Mouse (Mus musculus) heart, embryonic 14.5 days (tissue): ENCODE results near the gene Arhgap35. TPM values are rescaled to one million over a fixed set of nuclear protein-coding genes. Genes with fewer than 3 reads are reported as not detected.

Experiments used
- ATAC-seq: fragments of 200-750 bp; cut with Nextera tagmentation; 2 replicates; pipeline ENCODE4 v1.8.0; 2017; ENCODE audit warnings: low read depth, moderate TSS enrichment; ENCODE audit not compliant: insufficient number of reproducible peaks, insufficient read depth, low FRiP score
- H3K27ac ChIP-seq, 2 experiments: fragments of 200-500 bp in 1 of 2; fragments of 300-500 bp in 1 of 2; sonication (generic) in 1 of 2; replicated peaks in 1 of 2; 2 replicates each; pipeline ENCODE4 v1.5.1; 2012 to 2014; ENCODE audit warnings: low read depth in 2 of 2, low read length in 2 of 2, control low read depth in 1 of 2, mild to moderate bottlenecking in 1 of 2, mixed read lengths in 1 of 2; ENCODE audit not compliant: control insufficient read depth in 1 of 2, insufficient read depth in 1 of 2
- H3K27me3 ChIP-seq: fragments of 300-500 bp; sonication (generic); 2 replicates; pipeline ENCODE4 v1.6.1; 2014; ENCODE audit warnings: mild to moderate bottlenecking, low read length, control low read depth; ENCODE audit not compliant: control insufficient read depth, insufficient read depth
- H3K36me3 ChIP-seq: fragments of 300-500 bp; sonication (generic); 2 replicates; pipeline ENCODE4 v1.6.1; 2014; ENCODE audit warnings: mild to moderate bottlenecking, control low read depth, low read length, mixed read lengths; ENCODE audit not compliant: control insufficient read depth, insufficient read depth
- H3K4me1 ChIP-seq, 2 experiments: fragments of 200-500 bp in 1 of 2; fragments of 300-500 bp in 1 of 2; sonication (generic) in 1 of 2; 2 replicates each; pipeline ENCODE4 v1.6.1; 2012 to 2014; ENCODE audit warnings: low read length in 2 of 2, control low read depth in 1 of 2, mixed read lengths in 1 of 2; ENCODE audit not compliant: control insufficient read depth in 2 of 2, insufficient read depth in 2 of 2
- H3K4me2 ChIP-seq: fragments of 300-500 bp; sonication (generic); 2 replicates; pipeline ENCODE4 v1.6.1; 2014; ENCODE audit warnings: mild to moderate bottlenecking, low read length
- H3K4me3 ChIP-seq, 2 experiments: fragments of 200-500 bp in 1 of 2; fragments of 300-500 bp in 1 of 2; sonication (generic) in 1 of 2; 2 replicates each; pipeline ENCODE4 v1.5.1; 2012 to 2014; ENCODE audit warnings: low read length in 2 of 2, mild to moderate bottlenecking in 2 of 2, control low read depth in 1 of 2, low read depth in 1 of 2, moderate library complexity in 1 of 2; ENCODE audit not compliant: control insufficient read depth in 1 of 2, insufficient read depth in 1 of 2
- H3K9ac ChIP-seq: fragments of 300-500 bp; sonication (generic); 2 replicates; pipeline ENCODE4 v1.6.1; 2014; ENCODE audit warnings: mild to moderate bottlenecking, low read length
- H3K9me3 ChIP-seq: fragments of 300-500 bp; sonication (generic); 2 replicates; pipeline ENCODE4 v1.6.1; 2016; ENCODE audit warnings: low read length, control low read depth; ENCODE audit not compliant: control insufficient read depth
- WGBS: fragments of 180-500 bp; shearing (Covaris S2); extraction: QIAGEN DNeasy Blood & Tissue Kit; methylation state at CpG from one replicate; pipeline ENCODE4 v1.1.7; 2014; 5-methylcytosine and 5-hydroxymethylcytosine counted together
- polyA plus RNA-seq: library from polyadenylated mRNA; unstranded; fragments of >200 nt; fragmentation: Nextera tagmentation; extraction: Ambion mirVana; gene quantifications from 2 replicates; pipeline ENCODE4 v1.2.1, GENCODE M21; 2014

Arhgap35 gene
- polyA plus RNA-seq, 1 experiment from 2014 or later, result 18.0 TPM

GRCm38 (mm10) chr7:16631025-16631424 lies 16.2 kb upstream of the Arhgap35 start:
- WGBS, result 82% methylated on average over 4 of the region's 4 CpGs
- Histone ChIP-seq H3K27ac (no peak overlapping the region), H3K4me3 (no peak overlapping the region), H3K9ac (no peak overlapping the region), H3K4me1 (peaks cover 0 to 6% of the 10 kb centered on the region in 2 experiments; a peak in 1 of 4 replicates), H3K4me2 (no peak overlapping the region), H3K36me3 (no peaks in the 10 kb centered on the region), H3K9me3 (no peaks in the 10 kb centered on the region), H3K27me3 (no peaks in the 10 kb centered on the region)
- no peak for ATAC-seq

GRCm38 (mm10) chr7:16629598-16630296 lies 15.0 kb upstream of the Arhgap35 start:
- Histone ChIP-seq H3K4me1 (peaks cover 0 to 2% of the 10 kb centered on the region in 2 experiments; a peak in 1 of 4 replicates), H3K27ac (no peak overlapping the region), H3K36me3 (no peaks in the 10 kb centered on the region), H3K9me3 (no peaks in the 10 kb centered on the region), H3K4me2 (no peak overlapping the region), H3K27me3 (no peaks in the 10 kb centered on the region), H3K4me3 (no peak overlapping the region), H3K9ac (no peak overlapping the region)
- 13% methylated on average over 10 of the region's 10 CpGs for WGBS
- no peak for ATAC-seq

GRCm38 (mm10) chr7:16628096-16628771 lies 13.4 kb upstream of the Arhgap35 start:
- Histone ChIP-seq H3K4me1 (no peaks in the 10 kb centered on the region), H3K4me3 (no peak overlapping the region), H3K9ac (no peak overlapping the region), H3K9me3 (no peaks in the 10 kb centered on the region), H3K27ac (no peak overlapping the region), H3K27me3 (no peaks in the 10 kb centered on the region), H3K4me2 (no peak overlapping the region), H3K36me3 (no peaks in the 10 kb centered on the region)
- 33% methylated on average over 12 of the region's 12 CpGs for WGBS
- ATAC-seq, result no peak

GRCm38 (mm10) chr7:16623687-16624086 lies 8.9 kb upstream of the Arhgap35 start:
- peaks cover 3 to 6% of the 10 kb centered on the region in 2 experiments; a peak in 3 of 4 replicates for H3K4me1 ChIP-seq
- no peak overlapping the region for H3K4me3 ChIP-seq
- no peaks in the 10 kb centered on the region for H3K27me3 ChIP-seq

GRCm38 (mm10) chr7:16623131-16623530 lies 8.3 kb upstream of the Arhgap35 start:
- Histone ChIP-seq H3K4me2 (no peak overlapping the region), H3K36me3 (no peaks in the 10 kb centered on the region), H3K4me1 (peaks cover 5 to 10% of the 10 kb centered on the region in 2 experiments), H3K9me3 (no peaks in the 10 kb centered on the region), H3K4me3 (no peak overlapping the region), H3K9ac (no peak overlapping the region), H3K27me3 (no peaks in the 10 kb centered on the region), H3K27ac (no peak overlapping the region)
- ATAC-seq, result no peak
- WGBS, result 64% methylated on average over 4 of the region's 4 CpGs

More at GRCm38 (mm10) chr7:16623687-16624086, 8.9 kb upstream of the Arhgap35 start:
- no peak for ATAC-seq
- no peak overlapping the region for H3K9ac ChIP-seq
- H3K36me3 ChIP-seq, result no peaks in the 10 kb centered on the region
- no peaks in the 10 kb centered on the region for H3K9me3 ChIP-seq
- no peak overlapping the region for H3K27ac ChIP-seq
- no peak overlapping the region for H3K4me2 ChIP-seq

- ATAC-seq, result no peak
- Histone ChIP-seq H3K4me1 (peaks cover 8 to 10% of the 10 kb centered on the region in 2 experiments), H3K9me3 (no peaks in the 10 kb centered on the region), H3K9ac (no peak overlapping the region), H3K27me3 (no peaks in the 10 kb centered on the region), H3K27ac (peak overlapping the region in 1 of 2 experiments; percentile 42; a peak in 1 of 4 replicates), H3K4me2 (no peak overlapping the region), H3K4me3 (no peak overlapping the region), H3K36me3 (no peaks in the 10 kb centered on the region)
- WGBS, result 32% methylated on average over 8 of the region's 8 CpGs
Measured at GRCm38 (mm10) chr7:16621066-16621622, 6.4 kb upstream of the Arhgap35 start.

GRCm38 (mm10) chr7:16618661-16619211 lies 3.9 kb upstream of the Arhgap35 start:
- ATAC-seq, result no peak
- Histone ChIP-seq H3K27me3 (no peaks in the 10 kb centered on the region), H3K4me3 (peak overlapping the region; percentile 23 to 33), H3K27ac (peak overlapping the region; percentile 58 to 74), H3K4me2 (peak overlapping the region; percentile 59), H3K9ac (peak overlapping the region; percentile 61), H3K36me3 (no peaks in the 10 kb centered on the region), H3K9me3 (no peaks in the 10 kb centered on the region), H3K4me1 (peaks cover 11 to 17% of the 10 kb centered on the region in 2 experiments)
- WGBS, result 1% methylated on average over 30 of the region's 30 CpGs
